Mouse (Mus musculus): ENCODE results near the gene Krtap16-1.

Krtap16-1 gene

GRCm38 (mm10) chr11:99964213-99964612, 22.2 kb downstream of the Krtap16-1 start:
- no peak for DNase-seq (ENCODE audit: inconsistent ontology term)

DNA sequence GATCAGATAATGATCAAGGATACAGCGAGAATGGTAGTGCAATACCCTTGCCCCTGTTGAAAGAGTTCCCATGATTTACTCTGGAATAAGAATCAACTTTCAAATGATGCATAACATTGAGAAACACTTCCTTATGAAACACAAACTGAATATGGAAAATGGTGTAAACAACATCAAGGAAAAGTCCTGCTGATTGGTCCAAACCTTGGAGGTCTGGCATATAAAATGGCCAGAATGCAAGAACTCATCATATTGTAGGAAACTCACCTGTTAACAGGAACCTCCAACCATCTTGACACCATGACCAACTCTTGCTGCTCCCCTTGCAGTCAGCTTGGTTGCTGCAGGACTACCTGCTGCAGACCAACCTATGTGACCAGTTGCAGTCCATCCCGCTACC, 38.2 kb downstream of the Krtap16-1 start, which contains the start of gene Krtap9-5:
Gene Krtap9-5, plus strand, starts transcription at position 301 of the 400 bp plus-strand sequence.
- DNase-seq (ENCODE audit: inconsistent ontology term) = no peak

- no peak for DNase-seq (ENCODE audit: inconsistent ontology term)
Measured at GRCm38 (mm10) chr11:99937751-99938264, 48.6 kb downstream of the Krtap16-1 start.

DNA sequence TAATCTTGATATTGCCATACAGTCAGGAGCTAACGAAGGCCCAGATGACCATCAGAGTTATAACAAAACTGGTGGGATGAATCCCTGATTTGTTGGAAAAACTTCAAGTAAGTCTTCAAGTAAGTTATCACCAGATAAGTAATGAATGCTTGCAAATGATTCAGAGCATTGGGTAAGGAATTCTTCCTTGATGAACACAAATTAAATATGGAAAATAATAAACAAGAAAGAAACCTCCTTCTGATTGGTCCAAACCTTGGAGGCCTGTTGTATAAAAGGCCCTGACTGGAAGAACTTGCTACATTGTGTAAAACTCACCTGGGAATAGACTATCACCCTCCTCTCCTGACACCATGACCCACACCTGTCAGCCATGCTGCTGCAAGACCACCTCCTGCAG, 50.4 kb downstream of the Krtap16-1 start, which contains the start of gene Krtap31-2:
Gene Krtap31-2, plus strand, starts transcription at position 301 of the 400 bp plus-strand sequence.
- no peak for DNase-seq (ENCODE audit: inconsistent ontology term)
